Comparison of ENCODE assay signal across 12 mouse cellular contexts in genomic region chr10:67487496-67487895, GRCm38 (mm10). TPM values are rescaled to one million over a fixed set of nuclear protein-coding genes. Genes with fewer than 3 reads are reported as not detected.
DNase-seq lines count a peak whose midpoint lies in the region; ATAC-seq and TF ChIP-seq lines count a peak whose summit lies in the region.
"Had no signal": no experiment of that assay in that cellular context is flagged by ENCODE, and none has a peak within 500 bp of the region (broad histone marks: within the 10 kb centered on the region; RNA-seq: fewer than 3 reads in every experiment).

No protein-coding gene starts in this region.

- intact Hi-C loops in left cerebral cortex, adult 2 months (cut with DNase I), result no loop called here
- intact Hi-C loops in left cerebral cortex, postnatal 10 days (cut with DNase I), result no loop called here

- H3K36me3 ChIP-seq in kidney, embryonic 16.5 days (ENCODE audit: insufficient read depth, low read length), result no peaks in the 10 kb centered on the region
- H3K36me3 ChIP-seq: limb, embryonic 15.5 days had no signal

- no peaks in the 10 kb centered on the region for H3K27me3 ChIP-seq in kidney, embryonic 16.5 days (ENCODE audit: insufficient read depth, low read length)
- H3K27me3 ChIP-seq: limb, embryonic 15.5 days had no signal

- peak; percentile 35; the same call in 1 of the 2 replicates for ATAC-seq in kidney, embryonic 16.5 days (ENCODE audit: low FRiP score, low TSS enrichment)
- ATAC-seq: hindbrain, embryonic 16.5 days had no signal

- H3K4me1 ChIP-seq in kidney, embryonic 16.5 days (ENCODE audit: insufficient read depth, low read length), result no peaks in the 10 kb centered on the region
- H3K4me1 ChIP-seq: limb, embryonic 15.5 days had no signal

- H3K4me3 ChIP-seq in left cerebral cortex, adult 2 months, result no peak overlapping the region
- H3K4me3 ChIP-seq in kidney, embryonic 16.5 days (ENCODE audit: low read length), result no peak overlapping the region
- H3K4me3 ChIP-seq: heart, adult 2 months; limb, embryonic 15.5 days had no signal

- no peak for TF ChIP-seq CTCF in left cerebral cortex, adult 2 months (IDR thresholded peaks at IDR 0.05)

- WGBS in kidney, embryonic 16.5 days, result 79% methylated on average over 7 of the region's 7 CpGs

- H3K9ac ChIP-seq in kidney, embryonic 16.5 days (replicated peaks; ENCODE audit: low read length), result no peak overlapping the region
- H3K9ac ChIP-seq: limb, embryonic 15.5 days had no signal

- H3K9me3 ChIP-seq in kidney, embryonic 16.5 days (ENCODE audit: low read length), result peaks cover 11% of the 10 kb centered on the region

- no peak overlapping the region for H3K4me2 ChIP-seq in kidney, embryonic 16.5 days (replicated peaks; ENCODE audit: low read depth, low read length)
- H3K4me2 ChIP-seq: limb, embryonic 15.5 days had no signal

- peak; percentile 17 to 25 for DNase-seq in left cerebral cortex, adult 2 months (ENCODE audit: extremely low spot score in 1 of 2, low spot score in 2 of 2)
- no peak for DNase-seq in left cerebral cortex, postnatal 10 days (ENCODE audit: extremely low spot score in 1 of 2, low spot score in 2 of 2)
- DNase-seq in brain, adult 2 months (ENCODE audit: low read depth, low spot score), result peak; percentile 83
- DNase-seq in right cerebral cortex, postnatal 36 days (ENCODE audit: low spot score in 2 of 2), result peak; percentile 26 to 40
- no peak for DNase-seq in cerebellum, adult 9-11 months
- no peak for DNase-seq in heart, adult 18-20 months
- DNase-seq: cerebellum, adult 11-12 months; heart, adult 2 months; thymus, postnatal 36 days had no signal

- no peak overlapping the region for H3K27ac ChIP-seq in left cerebral cortex, adult 2 months
- H3K27ac ChIP-seq in kidney, embryonic 16.5 days (ENCODE audit: low read length), result no peak overlapping the region
- H3K27ac ChIP-seq: heart, adult 2 months; limb, embryonic 15.5 days had no signal

RNA-seq across cellular contexts. Expression of gene Egr2, which starts 47.8 kb away (rescaled TPM):
- total RNA-seq in left cerebral cortex, adult 2 months (2021), result 10 to 100 TPM; 14.2 to 30.7 TPM
- 1 to 10 TPM; 3.1 to 4.4 TPM for total RNA-seq in left cerebral cortex, postnatal 10 days (2021)
- polyA plus RNA-seq in kidney, embryonic 16.5 days (2015; fragmentation: Nextera tagmentation; extraction: Ambion mirVana), result 0.64 and 1.1 TPM in 2 replicates
- under 1 TPM; 0.75 to 0.92 TPM for total RNA-seq in heart, adult 18-20 months (2021)

Comparison
In these comparisons a context has a peak if more than half of its experiments do, and no peak if none do; other contexts are left out.
1. DNase-seq: peak in left cerebral cortex, adult 2 months (2 of 2), brain, adult 2 months (single experiment) and right cerebral cortex, postnatal 36 days (2 of 2); none in left cerebral cortex, postnatal 10 days (0 of 2), cerebellum, adult 9-11 months (single experiment) and heart, adult 18-20 months (0 of 2).